Comparison of ENCODE assay signal across 25 mouse cellular contexts in genomic region chr8:128042877-128043276, GRCm38 (mm10).
DNase-seq lines count a peak whose midpoint lies in the region; ATAC-seq and TF ChIP-seq lines count a peak whose summit lies in the region.
"Had no signal": no experiment of that assay in that cellular context is flagged by ENCODE, and none has a peak within 500 bp of the region (broad histone marks: within the 10 kb centered on the region; RNA-seq: fewer than 3 reads in every experiment).

No protein-coding gene starts in this region.

- no peak overlapping the region for H3K4me3 ChIP-seq in heart, adult 2 months
- H3K4me3 ChIP-seq: embryonic facial prominence, embryonic 10.5 days; embryonic facial prominence, embryonic 12.5 days; forebrain, embryonic 13.5 days; forebrain, embryonic 15.5 days had no signal

- peak; percentile 64 for DNase-seq in heart, adult 11 months
- DNase-seq in heart, adult 2 months: no peak
- DNase-seq in ES-CJ7 (ENCODE audit: low read depth, low spot score): peak; percentile 95
- peak; percentile 95 for DNase-seq in R1 (ENCODE audit: low read depth, low spot score)
- DNase-seq in ZHBTc4 (ENCODE audit: low read depth, low spot score): peak; percentile 84
- no peak for DNase-seq in kidney, adult 11 months
- DNase-seq in right cerebral cortex, postnatal 36 days (ENCODE audit: low spot score in 2 of 2): no peak
- DNase-seq: adrenal gland, adult 2 months; adrenal gland, postnatal 10 days; adrenal gland, postnatal 25 days; B cell, adult 2 months; cerebellum, adult 11-12 months; cerebellum, adult 2 months; cerebellum, adult 9-10 months; cerebellum, postnatal 10 days; cerebellum, postnatal 25 days; forebrain, postnatal 0 days had no signal

- no peak for ATAC-seq in inflammation-experienced regulatory T-cells, adult 6 months
- ATAC-seq: CD4-positive, CD25-positive, alpha-beta regulatory T cell, adult 4 months; forebrain, embryonic 13.5 days; forebrain, embryonic 15.5 days; forebrain, postnatal 0 days; Patski had no signal

- intact Hi-C loops in heart, adult 2 months (cut with DNase I): no loop called here

- H3K27ac ChIP-seq in heart, adult 2 months: no peak overlapping the region
- H3K27ac ChIP-seq: embryonic facial prominence, embryonic 10.5 days; embryonic facial prominence, embryonic 12.5 days; forebrain, embryonic 13.5 days; forebrain, embryonic 15.5 days had no signal

- no peaks in the 10 kb centered on the region for H3K36me3 ChIP-seq in heart, adult 2 months (ENCODE audit: control insufficient read depth, insufficient read depth, low read length)
- H3K36me3 ChIP-seq: embryonic facial prominence, embryonic 10.5 days; embryonic facial prominence, embryonic 12.5 days; forebrain, embryonic 15.5 days; G1E had no signal

- TF ChIP-seq CTCF in heart, adult 2 months (IDR thresholded peaks at IDR 0.05): no peak

- H3K9ac ChIP-seq in heart, adult 2 months (ENCODE audit: low read depth, low read length): no peak overlapping the region
- H3K9ac ChIP-seq: embryonic facial prominence, embryonic 12.5 days; forebrain, embryonic 13.5 days; forebrain, embryonic 15.5 days; forebrain, postnatal 0 days had no signal

- no peaks in the 10 kb centered on the region for H3K4me1 ChIP-seq in heart, adult 2 months (ENCODE audit: control insufficient read depth, insufficient read depth, low read length)
- H3K4me1 ChIP-seq: embryonic facial prominence, embryonic 10.5 days; embryonic facial prominence, embryonic 12.5 days; forebrain, embryonic 13.5 days; forebrain, embryonic 15.5 days had no signal

- H3K79me2 ChIP-seq in heart, adult 2 months (replicated peaks; ENCODE audit: control insufficient read depth, insufficient read depth, low read length): no peaks in the 10 kb centered on the region

- TF ChIP-seq EP300 in heart, adult 2 months (IDR thresholded peaks at IDR 0.05; ENCODE audit: insufficient read depth, low read depth, low read length): no peak

- 82% methylated on average over 2 of the region's 2 CpGs for WGBS in heart, adult 2 months

- no peaks in the 10 kb centered on the region for H3K27me3 ChIP-seq in heart, adult 2 months (ENCODE audit: control insufficient read depth, insufficient read depth, low read length)
- H3K27me3 ChIP-seq: embryonic facial prominence, embryonic 12.5 days; forebrain, embryonic 13.5 days; forebrain, embryonic 15.5 days; Patski had no signal

- no peak for TF ChIP-seq POLR2A in heart, adult 2 months (IDR thresholded peaks at IDR 0.05; ENCODE audit: insufficient read depth, low read depth, low read length)

Comparison
In these comparisons a context has a peak if more than half of its experiments do, and no peak if none do; other contexts are left out.
1. DNase-seq: peak in heart, adult 11 months (single experiment), ES-CJ7 (single experiment), R1 (single experiment) and ZHBTc4 (single experiment); none in heart, adult 2 months (0 of 2), kidney, adult 11 months (single experiment) and right cerebral cortex, postnatal 36 days (0 of 2).